Mouse (Mus musculus) midbrain, embryonic 10.5 days (tissue): ENCODE results near the gene Zfp791. TPM values are rescaled to one million over a fixed set of nuclear protein-coding genes. Genes with fewer than 3 reads are reported as not detected.

Experiments
- DNase-seq: peaks from one replicate; pipeline ENCODE4 v3.0.0-alpha.2; 2017; ENCODE audit warnings: low spot score
- H3K27ac ChIP-seq: fragments of 300-500 bp; sonication (generic); replicated peaks from 2 replicates; pipeline ENCODE4 v1.5.1; 2016; ENCODE audit warnings: mild to moderate bottlenecking
- H3K27me3 ChIP-seq: fragments of 300-500 bp; sonication (generic); 2 replicates; pipeline ENCODE4 v1.6.1; 2016; ENCODE audit warnings: low read depth, mild to moderate bottlenecking; ENCODE audit not compliant: poor library complexity, severe bottlenecking
- H3K36me3 ChIP-seq: fragments of 300-500 bp; sonication (generic); 2 replicates; pipeline ENCODE4 v1.6.1; 2016; ENCODE audit warnings: mild to moderate bottlenecking, moderate library complexity
- H3K4me1 ChIP-seq: fragments of 300-500 bp; sonication (generic); 2 replicates; pipeline ENCODE4 v1.6.1; 2016
- H3K4me3 ChIP-seq: fragments of 300-500 bp; sonication (generic); 2 replicates; pipeline ENCODE4 v1.5.1; 2016; ENCODE audit warnings: mild to moderate bottlenecking, moderate library complexity
- H3K9me3 ChIP-seq: fragments of 300-500 bp; sonication (generic); replicated peaks from 2 replicates; pipeline ENCODE4 v1.6.1; 2016; ENCODE audit warnings: mild to moderate bottlenecking
- WGBS: fragments of 180-500 bp; shearing (Covaris S2); methylation state at CpG from one replicate; pipeline ENCODE4 v1.1.7; 2016; 5-methylcytosine and 5-hydroxymethylcytosine counted together
- microRNA-seq: library from miRNA; unstranded; fragments of <30 nt; microRNA quantifications from one replicate; pipeline ENCODE4, GENCODE M21; 2017
- polyA plus RNA-seq: library from polyadenylated mRNA; unstranded; fragments of >200 nt; fragmentation: Nextera tagmentation; extraction: Ambion mirVana; gene quantifications from 2 replicates; pipeline ENCODE4 v1.2.1, GENCODE M21; 2016

The Zfp791 gene
- polyA plus RNA-seq, 1 experiment from 2014 or later = 0.81 TPM

DNA sequence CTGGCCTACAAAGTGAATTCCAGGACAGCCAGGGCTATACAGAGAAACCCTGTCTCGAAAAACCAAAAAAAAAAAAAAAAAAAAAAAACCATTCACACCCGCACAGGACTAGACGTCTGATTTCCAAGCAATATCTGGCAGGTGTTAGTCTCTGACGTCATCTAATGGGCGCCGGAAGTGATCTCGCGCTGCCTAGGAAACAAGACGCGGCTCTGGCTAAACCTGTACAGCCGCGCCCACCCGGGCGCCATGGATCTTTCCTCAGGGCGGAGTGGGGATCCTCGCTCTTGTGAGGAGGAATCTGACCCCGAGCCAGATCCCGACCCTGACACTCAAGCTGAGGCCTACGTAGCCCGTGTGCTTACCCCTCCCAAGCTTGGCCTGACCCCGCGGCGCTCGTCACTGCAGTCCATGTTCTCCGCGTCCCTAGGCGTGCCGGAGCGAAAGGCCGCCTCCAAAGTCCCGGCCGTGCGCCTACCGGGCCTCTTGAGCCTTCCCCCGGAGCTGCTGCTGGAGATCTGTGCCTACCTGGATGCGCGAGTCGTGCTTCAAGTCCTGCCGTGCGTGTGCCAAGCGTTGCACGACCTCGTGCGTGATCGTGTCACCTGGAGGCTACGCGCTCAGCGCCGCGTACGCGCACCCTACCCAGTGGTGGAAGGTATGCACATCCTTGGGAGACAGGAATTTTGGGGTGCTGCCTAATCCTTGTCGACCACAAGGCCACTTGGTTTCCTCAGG lies 62.8 kb downstream of the Zfp791 start, which contains the start of gene Fbxw9:
TSS of gene Fbxw9 (plus strand) at position 177 of the 738 bp plus-strand sequence.
- Histone ChIP-seq H3K27ac (peak within 1 kb of the TSS; percentile 78), H3K4me3 (peak within 1 kb of the TSS; percentile 93), H3K4me1 (peaks cover 20% of the 10 kb centered on the region), H3K9me3 (no peaks in the 10 kb centered on the region), H3K27me3 (no peaks in the 10 kb centered on the region), H3K36me3 (peaks cover 46% of the 10 kb centered on the region)
- WGBS = under 1% methylated on average over 53 of the region's 53 CpGs
- DNase-seq = peak; percentile 90

Small RNA genes within 50 kb of the gene (microRNA-seq; reads per million reads assigned to microRNA genes)
- 15.0 reads per million, percentile 28 among the genes with 10 or more reads in this experiment for gene Gm23388
- 2.7 reads per million for gene Mir7070

Other genes with a start within 250 kb of the Zfp791 start
- 37.3 and 39.6 TPM in 2 replicates for gene Gcdh, start 229.2 kb downstream of the Zfp791 start, polyA plus RNA-seq
- gene Klf1, start 221.2 kb downstream of the Zfp791 start, polyA plus RNA-seq = 14.8 and 19.7 TPM in 2 replicates
- gene Dnase2a, start 214.5 kb downstream of the Zfp791 start, polyA plus RNA-seq = 6.6 and 7.5 TPM in 2 replicates
- 3.2 and 8.4 TPM in 2 replicates for gene Mast1, start 185.7 kb downstream of the Zfp791 start, polyA plus RNA-seq
- gene Rtbdn, start 176.1 kb downstream of the Zfp791 start, polyA plus RNA-seq = 0.62 and 1.2 TPM in 2 replicates
- gene Gm49661, start 153.7 kb downstream of the Zfp791 start, polyA plus RNA-seq = not detected in 2 replicates
- 1,203 and 1,278 TPM in 2 replicates for gene Prdx2, start 153.5 kb downstream of the Zfp791 start, polyA plus RNA-seq
- gene Rnaseh2a, start 153.3 kb downstream of the Zfp791 start, polyA plus RNA-seq = 136 and 158 TPM in 2 replicates
- gene Junb, start 144.4 kb downstream of the Zfp791 start, polyA plus RNA-seq = 5.0 and 5.4 TPM in 2 replicates
- 18.2 and 18.4 TPM in 2 replicates for gene Hook2, start 132.5 kb downstream of the Zfp791 start, polyA plus RNA-seq
- gene Best2, start 108.6 kb downstream of the Zfp791 start, polyA plus RNA-seq = not detected in 2 replicates
- 160 and 164 TPM in 2 replicates for gene Asna1, start 97.8 kb downstream of the Zfp791 start, polyA plus RNA-seq
- gene Trir, start 96.3 kb downstream of the Zfp791 start, polyA plus RNA-seq = 140 and 146 TPM in 2 replicates
- gene Tnpo2, start 86.2 kb downstream of the Zfp791 start, polyA plus RNA-seq = 28.6 and 34.9 TPM in 2 replicates
- 25.5 and 32.3 TPM in 2 replicates for gene Fbxw9, start 63.0 kb downstream of the Zfp791 start, polyA plus RNA-seq
- 0.91 and 1.1 TPM in 2 replicates for gene Gm5741, start 55.1 kb downstream of the Zfp791 start, polyA plus RNA-seq
- 70.8 and 71.8 TPM in 2 replicates for gene Dhps, start 51.3 kb downstream of the Zfp791 start, polyA plus RNA-seq
- 133 and 142 TPM in 2 replicates for gene Wdr83os, start 42.4 kb downstream of the Zfp791 start, polyA plus RNA-seq
- 61.2 and 70.6 TPM in 2 replicates for gene Wdr83, start 41.8 kb downstream of the Zfp791 start, polyA plus RNA-seq
- 23.5 and 23.7 TPM in 2 replicates for gene Man2b1, start 39.8 kb downstream of the Zfp791 start, polyA plus RNA-seq
- gene Cks1brt, start 28.8 kb upstream of the Zfp791 start, polyA plus RNA-seq = not detected in 2 replicates
- gene Olfr371, start 102.9 kb upstream of the Zfp791 start, polyA plus RNA-seq = not detected in 2 replicates
- 145 and 157 TPM in 2 replicates for gene Orc6, start 176.5 kb upstream of the Zfp791 start, polyA plus RNA-seq
- 159 and 163 TPM in 2 replicates for gene Vps35, start 176.7 kb upstream of the Zfp791 start, polyA plus RNA-seq